Mouse (Mus musculus): ENCODE measurements around the gene Tnfrsf18.

- no peak for TF ChIP-seq CTCF (IDR thresholded peaks at IDR 0.05)
- TF ChIP-seq EP300 (IDR thresholded peaks at IDR 0.05): peak; percentile 64
Measured at GRCm38 (mm10) chr4:156059713-156060112, 33.7 kb downstream of the Tnfrsf18 start.

Data from lung, postnatal 0 days (tissue).